Mouse (Mus musculus) stomach, embryonic 14.5 days (tissue): ENCODE data around the gene Tdrd1. TPM values are rescaled to one million over a fixed set of nuclear protein-coding genes. Genes with fewer than 3 reads are reported as not detected.

Experiments
- ATAC-seq: fragments of 200-750 bp; cut with Nextera tagmentation; 2 replicates; pipeline ENCODE4 v1.8.0; 2017; ENCODE audit warnings: low read depth, moderate TSS enrichment; ENCODE audit not compliant: insufficient number of reproducible peaks, insufficient read depth, low FRiP score
- H3K27ac ChIP-seq: fragments of 300-500 bp; sonication (generic); 2 replicates; pipeline ENCODE4 v1.5.1; 2014; ENCODE audit warnings: mild to moderate bottlenecking, low read length, moderate library complexity, mixed read lengths
- H3K27me3 ChIP-seq: fragments of 300-500 bp; sonication (generic); 2 replicates; pipeline ENCODE4 v1.6.1; 2014; ENCODE audit warnings: low read length, control low read depth, mixed read lengths; ENCODE audit not compliant: control insufficient read depth, insufficient read depth
- H3K36me3 ChIP-seq: fragments of 300-500 bp; sonication (generic); 2 replicates; pipeline ENCODE4 v1.6.1; 2014; ENCODE audit warnings: mild to moderate bottlenecking, control low read depth, low read length, moderate library complexity, mixed read lengths; ENCODE audit not compliant: control insufficient read depth, insufficient read depth
- H3K4me1 ChIP-seq: fragments of 300-500 bp; sonication (generic); 2 replicates; pipeline ENCODE4 v1.6.1; 2014; ENCODE audit warnings: low read length, control low read depth, mixed read lengths; ENCODE audit not compliant: control insufficient read depth, insufficient read depth
- H3K4me2 ChIP-seq: fragments of 300-500 bp; sonication (generic); replicated peaks from 2 replicates; pipeline ENCODE4 v1.6.1; 2014; ENCODE audit warnings: low read depth, low read length, control low read depth
- H3K4me3 ChIP-seq: fragments of 300-500 bp; sonication (generic); 2 replicates; pipeline ENCODE4 v1.5.1; 2014; ENCODE audit warnings: low read depth, low read length, control low read depth
- H3K9ac ChIP-seq: fragments of 300-500 bp; sonication (generic); replicated peaks from 2 replicates; pipeline ENCODE4 v1.6.1; 2014; ENCODE audit warnings: low read depth, mild to moderate bottlenecking, control low read depth, low read length, moderate library complexity, mixed read lengths
- H3K9me3 ChIP-seq: fragments of 300-500 bp; sonication (generic); 2 replicates; pipeline ENCODE4 v1.6.1; 2016; ENCODE audit warnings: low read depth, low read length, control low read depth; ENCODE audit not compliant: control insufficient read depth
- WGBS: fragments of 180-500 bp; shearing (Covaris S2); extraction: QIAGEN DNeasy Blood & Tissue Kit; methylation state at CpG from one replicate; pipeline ENCODE4 v1.1.7; 2014; 5-methylcytosine and 5-hydroxymethylcytosine counted together
- polyA plus RNA-seq: library from polyadenylated mRNA; unstranded; fragments of >200 nt; fragmentation: Nextera tagmentation; extraction: Ambion mirVana; gene quantifications from 2 replicates; pipeline ENCODE4 v1.2.1, GENCODE M21; 2014

Tdrd1 gene
- polyA plus RNA-seq, 1 experiment from 2014 or later = 1.8 TPM

DNA sequence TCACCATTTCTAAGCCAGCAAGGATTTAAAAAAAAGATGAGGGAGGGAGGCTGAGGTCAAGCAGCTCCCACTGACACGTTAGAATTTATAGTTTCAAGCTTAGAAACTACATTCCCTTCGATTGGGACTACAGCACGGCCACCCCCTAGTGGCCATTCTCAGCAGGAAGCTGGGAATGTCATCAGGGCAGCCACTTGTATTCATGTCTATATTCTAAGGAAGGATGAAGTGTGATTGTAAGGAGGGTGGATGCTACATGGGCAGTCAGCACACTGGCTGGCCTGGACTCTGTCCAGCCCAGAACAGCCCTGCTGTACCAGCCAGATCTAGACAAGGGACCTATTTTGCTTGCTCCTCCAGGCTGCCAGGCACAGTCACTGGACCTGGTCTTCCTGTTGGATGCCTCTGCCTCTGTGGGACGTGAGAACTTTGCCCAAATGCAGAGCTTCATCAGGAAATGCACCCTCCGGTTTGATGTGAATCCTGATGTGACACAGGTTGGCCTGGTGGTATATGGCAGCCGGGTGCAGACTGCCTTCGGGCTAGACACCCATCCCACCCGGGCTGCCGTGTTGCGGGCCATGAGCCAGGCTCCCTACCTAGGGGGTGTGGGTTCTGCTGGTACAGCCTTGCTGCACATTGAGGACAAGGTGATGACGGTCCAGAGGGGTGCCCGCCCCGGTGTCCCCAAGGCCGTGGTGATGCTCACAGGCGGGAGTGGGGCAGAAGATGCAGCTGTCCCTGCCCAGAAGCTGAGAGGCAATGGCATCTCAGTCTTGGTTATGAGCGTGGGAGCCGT, 82.7 kb downstream of the Tdrd1 start:
- Histone ChIP-seq H3K4me2 (no peak overlapping the region), H3K27me3 (no peaks in the 10 kb centered on the region), H3K4me1 (peaks cover 5% of the 10 kb centered on the region; the same call in 1 of the 2 replicates), H3K36me3 (peaks cover under 1% of the 10 kb centered on the region; the same call in 1 of the 2 replicates), H3K4me3 (no peak overlapping the region), H3K9ac (no peak overlapping the region), H3K27ac (no peak overlapping the region), H3K9me3 (no peaks in the 10 kb centered on the region)
- WGBS = 72% methylated on average over 17 of the region's 17 CpGs
- ATAC-seq = peak; percentile 53; the same call in 1 of the 2 replicates

DNA sequence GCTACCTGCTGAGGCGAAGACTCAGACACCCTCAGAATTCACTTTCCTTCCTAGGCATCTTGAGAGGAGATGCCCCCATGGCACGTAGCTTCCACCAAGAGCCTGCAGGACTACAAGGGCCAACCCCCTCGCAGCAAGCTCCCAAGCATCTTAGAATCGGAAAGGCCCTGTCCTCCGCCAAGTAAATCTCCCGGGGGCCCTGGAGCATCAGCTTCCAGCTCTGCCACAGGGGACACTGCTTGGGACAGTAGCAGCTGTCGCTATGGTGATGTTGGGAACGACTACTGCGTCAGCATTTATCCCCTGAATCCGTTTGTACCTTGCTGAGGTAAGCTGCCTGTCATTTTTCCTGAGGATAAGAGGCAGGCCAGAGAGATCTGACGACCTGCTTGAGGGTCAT, 84.6 kb downstream of the Tdrd1 start:
- no peak for ATAC-seq
- Histone ChIP-seq H3K4me2 (no peak overlapping the region), H3K9ac (no peak overlapping the region), H3K27ac (no peak overlapping the region), H3K27me3 (no peaks in the 10 kb centered on the region), H3K4me1 (peaks cover 8% of the 10 kb centered on the region; the same call in 1 of the 2 replicates), H3K36me3 (peaks cover 12% of the 10 kb centered on the region), H3K9me3 (no peaks in the 10 kb centered on the region), H3K4me3 (no peak overlapping the region)
- WGBS = 64% methylated on average over 11 of the region's 11 CpGs

DNA sequence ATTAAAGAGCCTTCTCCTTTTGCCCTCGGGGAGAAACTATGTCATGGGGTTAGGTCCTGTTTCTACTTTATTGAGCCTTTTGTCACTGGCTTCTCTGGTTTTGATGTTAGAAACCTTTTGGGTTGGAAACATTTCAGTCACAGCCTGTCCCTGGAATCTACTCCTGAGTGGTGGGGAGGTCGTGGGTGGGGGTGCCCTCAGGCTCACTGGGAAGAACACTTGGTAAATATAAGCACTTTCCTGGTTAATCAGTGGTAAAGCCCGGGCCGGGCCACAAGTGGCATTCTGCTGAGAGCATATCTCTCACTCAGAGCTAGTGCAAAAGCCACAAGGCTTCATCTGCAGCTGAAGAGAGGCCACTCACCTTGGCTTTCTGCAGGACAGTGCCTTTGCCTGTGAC, 87.8 kb downstream of the Tdrd1 start:
- Histone ChIP-seq H3K27me3 (no peaks in the 10 kb centered on the region), H3K27ac (no peak overlapping the region), H3K4me2 (no peak overlapping the region), H3K36me3 (peaks cover 12% of the 10 kb centered on the region), H3K4me3 (no peak overlapping the region), H3K9ac (no peak overlapping the region), H3K4me1 (0 out of 2 replicates have a peak, but pooled peaks cover 4% of the 10 kb centered on the region), H3K9me3 (no peaks in the 10 kb centered on the region)
- WGBS = 73% methylated on average over 4 of the region's 4 CpGs
- no peak for ATAC-seq

DNA sequence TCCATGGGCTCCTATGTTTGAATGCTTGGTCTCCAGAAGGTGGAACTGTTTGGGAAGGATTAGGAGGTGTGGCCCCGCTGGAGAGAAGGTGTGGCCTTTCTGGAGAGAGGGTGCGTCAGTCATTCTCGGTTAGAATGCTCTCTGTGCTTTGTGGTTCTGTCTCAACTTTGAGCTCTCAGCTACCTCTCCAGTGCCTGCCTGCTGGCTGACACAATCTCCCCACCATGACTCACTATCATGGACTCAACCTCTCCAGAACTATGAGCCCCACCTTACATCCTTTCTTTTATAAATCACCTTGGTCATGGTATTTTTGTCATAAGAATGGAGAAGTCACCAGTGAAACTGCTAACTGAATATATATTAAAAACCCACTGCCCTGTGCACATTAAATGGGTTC, 88.6 kb downstream of the Tdrd1 start:
- Histone ChIP-seq H3K4me3 (no peak overlapping the region), H3K4me2 (no peak overlapping the region), H3K4me1 (0 out of 2 replicates have a peak, but pooled peaks cover 4% of the 10 kb centered on the region), H3K9ac (no peak overlapping the region), H3K27ac (peak overlapping the region; percentile 21; the same call in 1 of the 2 replicates), H3K9me3 (no peaks in the 10 kb centered on the region), H3K27me3 (no peaks in the 10 kb centered on the region), H3K36me3 (peaks cover 12% of the 10 kb centered on the region)
- no peak for ATAC-seq
- 95% methylated on average over 3 of the region's 3 CpGs for WGBS

DNA sequence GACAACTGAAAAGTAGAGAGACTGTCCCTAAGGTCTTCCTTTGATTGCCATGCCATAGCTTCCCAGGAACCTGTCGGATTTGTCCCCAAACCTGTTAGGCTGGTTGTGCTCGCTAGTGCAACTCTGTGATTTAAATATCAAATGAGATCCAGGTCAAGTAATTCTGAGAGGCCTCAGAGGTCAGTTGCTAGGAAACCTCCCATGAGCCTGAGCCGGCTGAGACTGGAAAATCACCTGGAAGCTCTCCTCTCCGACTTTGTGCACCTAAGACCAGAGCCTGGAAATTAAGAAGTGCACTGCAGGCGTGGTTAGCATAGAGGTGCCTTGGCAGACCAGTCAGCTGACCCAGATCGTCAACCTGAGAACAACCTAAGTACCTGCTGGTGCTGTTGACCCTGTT, 89.1 kb downstream of the Tdrd1 start:
- H3K36me3 ChIP-seq = peaks cover 12% of the 10 kb centered on the region
- H3K4me3 ChIP-seq = no peak overlapping the region
- no peak overlapping the region for H3K9ac ChIP-seq
- peak overlapping the region; percentile 52; the same call in 1 of the 2 replicates for H3K27ac ChIP-seq
- H3K9me3 ChIP-seq = no peaks in the 10 kb centered on the region
- H3K4me2 ChIP-seq = no peak overlapping the region
- H3K4me1 ChIP-seq = 0 out of 2 replicates have a peak, but pooled peaks cover 4% of the 10 kb centered on the region
- no peaks in the 10 kb centered on the region for H3K27me3 ChIP-seq
- WGBS = 43% methylated on average over 6 of the region's 6 CpGs
- peak; percentile 67 for ATAC-seq

Other genes with a start within 250 kb of the Tdrd1 start
- gene Adrb1, start 104.0 kb upstream of the Tdrd1 start, polyA plus RNA-seq = 1.2 and 1.3 TPM in 2 replicates
- 25.4 and 27.1 TPM in 2 replicates for gene Ccdc186, start 4.0 kb upstream of the Tdrd1 start, polyA plus RNA-seq
- gene Vwa2, start 48.0 kb downstream of the Tdrd1 start, polyA plus RNA-seq = 3.3 and 3.8 TPM in 2 replicates
- 24.6 and 28.5 TPM in 2 replicates for gene Afap1l2, start 182.0 kb downstream of the Tdrd1 start, polyA plus RNA-seq